Mouse (Mus musculus) stomach, postnatal 0 days (tissue): Measurements from ENCODE around the gene Agbl4.

Experiments used
- CTCF ChIP-seq: IDR thresholded peaks from 2 replicates; pipeline ENCODE4 v1.5.1; 2016; ENCODE audit warnings: antibody characterized with exemption, low read depth, mild to moderate bottlenecking, moderate library complexity
- EP300 ChIP-seq: optimal IDR thresholded peaks from 2 replicates; pipeline ENCODE3; 2016; ENCODE audit warnings: antibody characterized with exemption

DNA sequence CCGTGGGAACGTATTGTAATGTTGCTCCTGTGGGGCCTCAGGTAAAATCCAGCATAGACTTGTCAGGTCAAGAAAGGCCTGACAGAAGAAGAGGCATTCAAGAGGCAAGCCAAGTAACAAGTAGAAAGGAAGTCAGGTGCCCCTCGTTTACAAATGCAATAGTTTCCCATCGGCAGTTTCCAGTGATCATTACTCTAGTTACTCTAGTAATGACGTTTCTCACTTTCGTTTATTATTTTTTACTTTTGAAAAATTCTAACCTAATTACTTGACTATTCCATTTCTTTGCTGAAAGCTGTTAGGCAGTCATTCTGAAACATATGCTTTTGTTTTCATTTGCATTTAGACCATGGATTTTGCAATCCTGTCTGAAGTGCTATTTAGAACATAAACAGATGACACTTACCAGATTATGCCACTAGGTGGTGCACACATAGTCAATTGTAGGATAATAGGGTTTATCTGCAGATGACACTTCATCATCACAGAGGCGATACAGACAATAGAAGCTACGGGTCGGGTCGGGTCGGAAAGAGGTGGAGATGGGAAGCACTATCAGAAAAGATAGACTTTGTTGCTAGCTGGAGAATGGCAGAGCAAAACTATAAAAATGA, 930.4 kb downstream of the Agbl4 start:
- TF ChIP-seq CTCF (peak; percentile 87), EP300 (no peak)
